Mouse (Mus musculus): ENCODE results near the gene Keap1. TPM values are rescaled to one million over a fixed set of nuclear protein-coding genes. Genes with fewer than 3 reads are reported as not detected.

Keap1 gene
- 42.4 and 49.5 TPM in 2 replicates for polyA plus RNA-seq (2015; fragmentation: Nextera tagmentation; extraction: Ambion mirVana)

GRCm38 (mm10) chr9:21238733-21239464 lies at the start of gene Keap1:
Gene Keap1, minus strand, starts transcription at chr9:21239361.

GRCm38 (mm10) chr9:21287571-21288402 lies 48.6 kb upstream of the Keap1 start, which contains the start of gene Kri1:
Gene Kri1, minus strand, starts transcription at chr9:21287969.

GRCm38 (mm10) chr9:21265000-21265561 lies 25.9 kb upstream of the Keap1 start, which contains the start of gene Atg4d:
Gene Atg4d, plus strand, starts transcription at chr9:21265293.

GRCm38 (mm10) chr9:21248326-21248725 lies 9.2 kb upstream of the Keap1 start, which contains the start of gene S1pr5:
Gene S1pr5, minus strand, starts transcription at chr9:21248443.

Other genes starting within 250 kb of the Keap1 start
- 98.2 and 154 TPM in 2 replicates for gene Mrpl4, start 236.6 kb downstream of the Keap1 start, polyA plus RNA-seq (2015; fragmentation: Nextera tagmentation; extraction: Ambion mirVana)
- gene Icam1, start 223.4 kb downstream of the Keap1 start, polyA plus RNA-seq (2015; fragmentation: Nextera tagmentation; extraction: Ambion mirVana), result 10.3 TPM in 2 replicates
- gene Icam4, start 210.0 kb downstream of the Keap1 start, polyA plus RNA-seq (2015; fragmentation: Nextera tagmentation; extraction: Ambion mirVana), result 4.3 and 5.4 TPM in 2 replicates
- gene Icam5, start 207.3 kb downstream of the Keap1 start, polyA plus RNA-seq (2015; fragmentation: Nextera tagmentation; extraction: Ambion mirVana), result 0.15 and 0.16 TPM in 2 replicates
- gene Zglp1, start 172.3 kb downstream of the Keap1 start, polyA plus RNA-seq (2015; fragmentation: Nextera tagmentation; extraction: Ambion mirVana), result 0.48 TPM in 1 of 2 replicates, not detected in the other
- 0.19 and 0.25 TPM in 2 replicates for gene Gm49373, start 166.3 kb downstream of the Keap1 start, polyA plus RNA-seq (2015; fragmentation: Nextera tagmentation; extraction: Ambion mirVana)
- gene Fdx1l, start 165.7 kb downstream of the Keap1 start, polyA plus RNA-seq (2015; fragmentation: Nextera tagmentation; extraction: Ambion mirVana), result 60.5 and 68.4 TPM in 2 replicates
- 0.91 and 1.2 TPM in 2 replicates for gene Gm38431, start 147.4 kb downstream of the Keap1 start, polyA plus RNA-seq (2015; fragmentation: Nextera tagmentation; extraction: Ambion mirVana)
- gene Raver1, start 147.4 kb downstream of the Keap1 start, polyA plus RNA-seq (2015; fragmentation: Nextera tagmentation; extraction: Ambion mirVana), result 25.9 and 31.4 TPM in 2 replicates
- gene Tyk2, start 108.1 kb downstream of the Keap1 start, polyA plus RNA-seq (2015; fragmentation: Nextera tagmentation; extraction: Ambion mirVana), result 5.3 and 10.8 TPM in 2 replicates
- gene Cdc37, start 89.4 kb downstream of the Keap1 start, polyA plus RNA-seq (2015; fragmentation: Nextera tagmentation; extraction: Ambion mirVana), result 163 and 197 TPM in 2 replicates
- gene Pde4a, start 73.6 kb downstream of the Keap1 start, polyA plus RNA-seq (2015; fragmentation: Nextera tagmentation; extraction: Ambion mirVana), result 3.1 and 5.1 TPM in 2 replicates
- gene S1pr5, start 9.1 kb upstream of the Keap1 start, polyA plus RNA-seq (2015; fragmentation: Nextera tagmentation; extraction: Ambion mirVana), result 0.08 TPM in 2 replicates
- 20.2 and 26.7 TPM in 2 replicates for gene Atg4d, start 25.9 kb upstream of the Keap1 start, polyA plus RNA-seq (2015; fragmentation: Nextera tagmentation; extraction: Ambion mirVana)
- gene Kri1, start 48.6 kb upstream of the Keap1 start, polyA plus RNA-seq (2015; fragmentation: Nextera tagmentation; extraction: Ambion mirVana), result 7.6 and 10.7 TPM in 2 replicates
- 43.7 and 55.9 TPM in 2 replicates for gene Cdkn2d, start 52.0 kb upstream of the Keap1 start, polyA plus RNA-seq (2015; fragmentation: Nextera tagmentation; extraction: Ambion mirVana)
- 0.55 and 0.95 TPM in 2 replicates for gene Ap1m2, start 73.0 kb upstream of the Keap1 start, polyA plus RNA-seq (2015; fragmentation: Nextera tagmentation; extraction: Ambion mirVana)
- 51.3 and 55.7 TPM in 2 replicates for gene Slc44a2, start 81.3 kb upstream of the Keap1 start, polyA plus RNA-seq (2015; fragmentation: Nextera tagmentation; extraction: Ambion mirVana)
- 60.5 and 74.0 TPM in 2 replicates for gene Ilf3, start 128.5 kb upstream of the Keap1 start, polyA plus RNA-seq (2015; fragmentation: Nextera tagmentation; extraction: Ambion mirVana)
- 33.4 and 34.4 TPM in 2 replicates for gene Qtrt1, start 172.5 kb upstream of the Keap1 start, polyA plus RNA-seq (2015; fragmentation: Nextera tagmentation; extraction: Ambion mirVana)
- gene Dnm2, start 185.5 kb upstream of the Keap1 start, polyA plus RNA-seq (2015; fragmentation: Nextera tagmentation; extraction: Ambion mirVana), result 42.9 and 74.7 TPM in 2 replicates

Data from adrenal gland, postnatal 0 days (tissue).